Mouse (Mus musculus) spleen, adult 2 months (tissue): ENCODE measurements at regions not wholly inside any gene's neighbourhood (a gene's known extent, or its start where the extent isn't known, plus 50 kb on each side); places are given as distances from the start of the nearest gene placed in this dataset.

ENCODE experiments used
- DNase-seq, 2 experiments: peaks; one replicate each; pipeline versions ENCODE4 v3.0.0 to v3.0.0-alpha.2; 2012 to 2021; ENCODE audit warnings: low spot score in 2 of 2, low read depth in 1 of 2
- H3K27ac ChIP-seq: fragments of 200-500 bp; 2 replicates; pipeline ENCODE4 v1.5.1; 2012; ENCODE audit warnings: low read length, inconsistent platforms; ENCODE audit not compliant: insufficient read depth
- H3K27me3 ChIP-seq: fragments of 200-500 bp; 2 replicates; pipeline ENCODE4 v1.6.1; 2012; ENCODE audit warnings: mild to moderate bottlenecking, moderate library complexity, low read length, inconsistent platforms; ENCODE audit not compliant: control insufficient read depth, insufficient read depth
- H3K36me3 ChIP-seq: fragments of 200-500 bp; 2 replicates; pipeline ENCODE4 v1.6.1; 2012; ENCODE audit warnings: mild to moderate bottlenecking, low read length, inconsistent platforms; ENCODE audit not compliant: control insufficient read depth, insufficient read depth
- H3K4me1 ChIP-seq: fragments of 200-500 bp; 2 replicates; pipeline ENCODE4 v1.6.1; 2011; ENCODE audit warnings: inconsistent platforms; ENCODE audit not compliant: control insufficient read depth, insufficient read depth, insufficient read length
- H3K4me3 ChIP-seq: fragments of 200-500 bp; 2 replicates; pipeline ENCODE4 v1.5.1; 2011; ENCODE audit warnings: mild to moderate bottlenecking, inconsistent platforms; ENCODE audit not compliant: insufficient read depth, insufficient read length; ENCODE audit errors: extremely low read depth
- CTCF ChIP-seq: fragments of 200-500 bp; IDR thresholded peaks from 2 replicates; pipeline ENCODE4 v1.5.1; 2011; ENCODE audit warnings: mild to moderate bottlenecking, inconsistent platforms; ENCODE audit not compliant: insufficient read depth, insufficient read length, insufficient replicate concordance; ENCODE audit errors: extremely low read depth
- POLR2A ChIP-seq: fragments of 200-500 bp; IDR thresholded peaks from 2 replicates; pipeline ENCODE4 v1.6.1; 2011; ENCODE audit warnings: low read depth, low read length, inconsistent platforms
- WGBS: fragments of 180-500 bp; shearing (Covaris S2); methylation state at CpG from one replicate; pipeline ENCODE4 v1.1.7; 2018; 5-methylcytosine and 5-hydroxymethylcytosine counted together

GRCm38 (mm10) chr5:111663831-111664230, 69.9 kb upstream of the Gm26897 start:
- Histone ChIP-seq H3K27ac (no peak overlapping the region), H3K4me3 (no peak overlapping the region), H3K27me3 (no peaks in the 10 kb centered on the region), H3K36me3 (no peaks in the 10 kb centered on the region), H3K4me1 (no peaks in the 10 kb centered on the region)
- WGBS = 91% methylated on average over 7 of the region's 7 CpGs
- TF ChIP-seq POLR2A (no peak), CTCF (no peak)
- DNase-seq = no peak

GRCm38 (mm10) chr5:111665406-111665805, 68.3 kb upstream of the Gm26897 start:
- TF ChIP-seq POLR2A (no peak), CTCF (no peak)
- Histone ChIP-seq H3K4me1 (no peaks in the 10 kb centered on the region), H3K27ac (no peak overlapping the region), H3K27me3 (no peaks in the 10 kb centered on the region), H3K36me3 (no peaks in the 10 kb centered on the region), H3K4me3 (no peak overlapping the region)
- DNase-seq = no peak
- 95% methylated on average over 19 of the region's 19 CpGs for WGBS

DNA sequence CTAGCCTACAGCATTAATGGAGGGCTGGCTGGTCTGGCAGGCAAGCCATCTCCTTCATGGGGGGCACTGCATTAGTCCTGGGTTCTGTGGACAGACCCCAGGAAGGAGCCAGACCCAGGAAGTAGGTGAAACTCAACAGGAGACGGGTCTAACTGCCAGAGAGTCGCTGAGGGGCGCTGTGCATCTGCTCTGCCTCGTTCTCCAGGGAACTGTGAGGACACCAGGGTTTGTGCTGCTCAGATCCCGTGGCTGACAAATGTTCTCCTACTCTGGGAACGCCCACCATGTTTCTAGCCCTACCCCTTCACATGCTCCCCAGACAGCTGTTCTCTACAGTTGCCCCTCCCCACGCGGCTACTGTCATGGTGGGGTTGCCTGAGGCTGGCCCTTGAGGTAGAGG, 67.7 kb upstream of the Gm26897 start:
- TF ChIP-seq CTCF (no peak), POLR2A (no peak)
- no peaks in the 10 kb centered on the region for H3K36me3 ChIP-seq
- H3K4me3 ChIP-seq = no peak overlapping the region
- no peaks in the 10 kb centered on the region for H3K27me3 ChIP-seq
- no peaks in the 10 kb centered on the region for H3K4me1 ChIP-seq
- WGBS = 72% methylated on average over 8 of the region's 8 CpGs
- H3K27ac ChIP-seq = no peak overlapping the region
- DNase-seq = no peak

GRCm38 (mm10) chr5:111667901-111668300, 65.8 kb upstream of the Gm26897 start:
- TF ChIP-seq CTCF (no peak), POLR2A (no peak)
- no peak for DNase-seq
- 64% methylated on average over 3 of the region's 3 CpGs for WGBS

GRCm38 (mm10) chr5:111669139-111669538, 64.6 kb upstream of the Gm26897 start:
- Histone ChIP-seq H3K36me3 (no peaks in the 10 kb centered on the region), H3K4me1 (no peaks in the 10 kb centered on the region), H3K4me3 (no peak overlapping the region), H3K27ac (no peak overlapping the region), H3K27me3 (no peaks in the 10 kb centered on the region)
- DNase-seq = no peak
- no peak for TF ChIP-seq CTCF

More at GRCm38 (mm10) chr5:111667901-111668300, 65.8 kb upstream of the Gm26897 start:
- Histone ChIP-seq H3K27me3 (no peaks in the 10 kb centered on the region), H3K36me3 (no peaks in the 10 kb centered on the region), H3K4me1 (no peaks in the 10 kb centered on the region), H3K27ac (no peak overlapping the region), H3K4me3 (no peak overlapping the region)

DNA sequence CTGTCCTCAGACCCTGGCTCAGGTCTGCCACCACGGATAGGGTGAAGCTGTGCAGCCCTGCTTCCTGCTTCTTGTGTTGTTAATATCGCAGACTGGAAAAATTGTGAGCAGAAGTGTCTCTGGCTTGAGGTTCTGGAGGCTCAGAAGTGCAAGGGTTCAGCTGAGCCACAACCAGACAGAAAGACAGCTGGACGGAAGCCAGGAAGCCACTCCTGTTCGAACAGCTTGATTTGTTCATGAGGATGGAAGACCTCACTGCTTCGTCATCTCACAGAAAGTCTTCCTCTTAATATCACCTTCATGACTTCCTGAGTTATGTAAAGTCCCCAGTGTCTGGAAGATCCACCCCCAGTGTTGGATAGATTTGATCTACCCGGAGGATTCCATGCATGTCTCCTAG, 62.0 kb upstream of the Gm26897 start:
- no peak for DNase-seq
- H3K27ac ChIP-seq = no peak overlapping the region
- no peak for TF ChIP-seq CTCF
- TF ChIP-seq POLR2A = no peak
- no peaks in the 10 kb centered on the region for H3K27me3 ChIP-seq
- H3K4me1 ChIP-seq = no peaks in the 10 kb centered on the region
- WGBS = 36% methylated on average over 6 of the region's 6 CpGs
- no peak overlapping the region for H3K4me3 ChIP-seq
- H3K36me3 ChIP-seq = no peaks in the 10 kb centered on the region

DNA sequence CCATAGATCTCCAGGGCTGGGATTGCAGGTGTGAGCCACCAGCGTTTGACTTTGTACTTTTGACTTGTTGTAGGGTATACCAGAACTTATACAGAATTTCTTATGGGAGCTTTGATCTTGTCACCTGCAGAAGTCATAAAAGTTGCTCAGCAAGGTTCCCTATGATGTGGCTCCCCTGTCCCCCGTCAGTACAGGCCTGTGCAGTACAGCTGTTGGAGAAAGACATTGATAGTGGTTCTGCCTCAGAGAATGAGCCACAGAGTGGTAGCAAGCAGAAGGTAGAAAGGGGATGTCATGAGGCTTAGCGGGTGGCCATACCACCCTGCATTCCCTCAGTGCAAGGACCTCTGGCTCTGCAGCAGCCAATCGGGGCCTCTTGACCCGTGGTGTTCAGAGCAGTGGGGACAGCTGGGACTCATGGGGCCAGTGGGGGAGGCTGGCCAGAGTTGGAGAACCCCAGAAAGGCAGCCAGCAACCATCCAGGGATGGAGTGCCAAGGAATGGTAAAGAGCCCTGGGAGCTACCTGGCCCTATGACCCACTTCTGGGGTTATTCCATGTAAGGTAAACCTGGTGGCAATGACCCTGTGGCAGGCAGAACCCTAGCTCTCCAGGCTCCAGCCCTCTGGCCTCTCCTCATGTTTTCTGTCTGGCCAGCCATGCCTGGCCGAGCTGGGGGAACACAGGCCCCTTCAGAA, 58.6 kb upstream of the Gm26897 start:
- no peaks in the 10 kb centered on the region for H3K4me1 ChIP-seq

More for the DNA sequence above, 58.6 kb upstream of the Gm26897 start:
- TF ChIP-seq POLR2A (no peak), CTCF (no peak)
- Histone ChIP-seq H3K4me3 (no peak overlapping the region), H3K27ac (no peak overlapping the region; the same call in 1 of the 2 replicates), H3K27me3 (no peaks in the 10 kb centered on the region), H3K36me3 (no peaks in the 10 kb centered on the region)
- 64% methylated on average over 6 of the region's 6 CpGs for WGBS
- no peak for DNase-seq
